Mouse (Mus musculus): ENCODE data around the gene Strn4.
A peak's percentile ranks its signal among the peaks of the same experiment; 100 is the strongest.

The Strn4 gene

DNA sequence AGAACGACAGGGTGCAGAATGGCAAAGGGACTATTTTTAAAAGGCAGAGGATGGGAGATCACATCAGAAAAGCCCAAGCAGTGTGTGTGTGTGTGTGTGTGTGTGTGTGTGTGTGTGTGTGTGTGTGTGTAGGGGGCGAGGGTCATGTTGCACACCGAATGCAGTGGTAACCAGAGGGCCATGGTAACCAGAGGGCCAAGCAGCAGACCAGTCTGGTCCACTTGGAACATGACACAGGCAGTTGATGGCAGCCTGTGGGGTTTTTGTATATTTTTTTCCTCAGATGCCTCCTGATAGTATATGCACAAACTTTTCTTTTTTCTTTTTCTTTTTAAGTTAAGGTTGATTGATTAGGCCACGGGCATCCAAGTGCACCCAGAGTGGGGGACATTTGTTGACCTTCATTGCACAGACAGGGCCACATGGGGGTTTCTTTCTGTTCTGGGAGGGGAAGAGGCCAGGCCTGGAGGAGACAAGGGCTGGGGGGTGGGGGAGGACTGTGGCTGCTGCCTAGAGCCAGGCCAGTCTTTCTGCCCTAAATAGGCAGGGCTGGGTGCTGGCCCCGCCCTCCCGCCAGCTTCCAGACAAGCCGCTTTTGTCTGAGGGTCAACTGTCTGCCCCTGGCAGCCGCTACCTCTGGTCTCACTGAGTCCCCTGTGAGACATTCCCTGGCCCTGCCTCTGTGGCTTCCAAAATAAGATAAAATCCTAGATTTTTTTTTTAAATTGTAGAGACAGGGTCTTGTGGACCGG is 64.3 kb downstream of the Strn4 start:
- peak; percentile 73 for DNase-seq

DNA sequence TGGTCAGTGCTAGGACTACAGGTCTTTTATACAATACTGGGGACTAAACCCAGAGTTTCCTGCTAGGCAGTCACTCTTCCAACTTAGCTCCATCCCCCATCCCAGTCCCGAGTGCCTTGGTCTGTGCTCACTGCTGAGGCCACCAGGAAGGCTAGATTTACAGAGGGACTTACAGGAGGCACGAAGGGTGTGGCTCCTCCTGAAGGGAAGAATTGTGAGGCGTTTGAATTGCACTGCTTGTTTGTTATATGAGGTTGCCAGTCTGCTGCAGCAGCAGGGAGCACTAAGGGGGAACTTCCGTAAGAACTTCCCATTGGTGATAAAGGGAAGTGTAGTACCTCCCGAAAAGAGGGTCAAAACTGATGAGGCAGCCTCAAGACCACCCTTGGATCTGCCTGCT is 64.9 kb downstream of the Strn4 start:
- no peak for DNase-seq

DNA sequence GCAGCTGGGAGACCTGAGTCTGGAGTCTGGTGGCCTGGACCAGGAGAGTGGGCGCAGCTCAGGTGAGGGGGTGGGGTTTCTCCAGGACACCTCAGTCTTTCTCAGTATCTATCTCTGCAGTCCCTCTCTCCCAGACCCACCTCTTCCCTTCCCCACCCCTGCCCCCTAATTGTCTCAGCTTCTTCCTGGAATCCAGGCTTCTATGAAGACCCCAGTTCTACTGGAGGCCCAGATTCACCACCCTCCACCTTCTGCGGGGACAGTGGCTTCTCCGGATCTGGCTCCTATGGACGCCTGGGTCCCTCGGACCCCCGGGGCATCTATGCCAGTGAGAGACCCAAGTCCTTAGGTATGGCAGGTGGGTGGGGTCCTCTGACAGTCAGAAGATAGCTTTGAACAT is 67.5 kb downstream of the Strn4 start:
- no peak for DNase-seq

DNA sequence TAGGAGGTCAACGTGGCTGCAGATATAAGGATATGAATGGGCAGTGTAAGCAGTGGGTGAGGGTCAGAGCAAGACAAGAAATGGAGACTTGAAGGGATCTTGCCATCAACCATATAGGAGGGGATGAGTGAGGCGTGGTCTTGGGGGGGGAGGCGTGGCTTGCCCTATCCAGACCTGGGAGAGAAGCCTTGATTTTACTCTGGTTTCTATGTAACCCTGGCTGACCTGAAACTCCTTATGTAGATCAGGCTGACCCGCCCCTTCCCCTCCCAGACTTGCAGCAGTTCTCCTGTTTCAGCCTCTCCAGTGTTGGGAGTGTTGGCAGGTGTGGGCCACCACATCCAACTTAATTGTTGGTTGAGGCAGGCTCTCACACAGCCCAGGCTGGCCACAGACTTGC is 68.6 kb downstream of the Strn4 start:
- DNase-seq, result no peak

DNA sequence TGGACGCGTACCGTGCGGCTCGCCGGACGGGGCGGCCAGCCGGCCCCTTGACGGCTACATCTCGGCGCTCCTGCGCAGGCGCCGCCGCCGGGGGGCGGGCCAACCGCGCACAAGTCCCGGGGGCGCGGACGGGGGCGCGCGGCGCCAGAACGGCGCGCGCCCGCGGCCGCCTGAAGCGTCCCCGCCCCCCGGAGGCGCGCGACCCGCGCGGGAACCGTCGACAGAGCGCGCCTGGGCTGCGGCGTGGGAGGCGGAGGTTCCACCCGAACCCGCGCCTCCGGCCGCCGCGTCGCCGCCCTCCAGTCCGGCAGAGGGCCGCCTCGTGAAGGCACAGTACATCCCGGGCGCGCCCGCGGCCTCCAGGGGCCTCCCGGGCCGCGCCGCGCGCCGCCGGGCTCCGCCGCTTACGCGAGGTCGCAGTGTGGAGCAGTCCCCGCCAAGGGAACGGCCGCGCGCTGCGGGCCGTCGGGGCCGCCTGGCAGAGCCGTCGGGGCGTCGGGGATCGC is 69.6 kb downstream of the Strn4 start:
- DNase-seq, result no peak

DNA sequence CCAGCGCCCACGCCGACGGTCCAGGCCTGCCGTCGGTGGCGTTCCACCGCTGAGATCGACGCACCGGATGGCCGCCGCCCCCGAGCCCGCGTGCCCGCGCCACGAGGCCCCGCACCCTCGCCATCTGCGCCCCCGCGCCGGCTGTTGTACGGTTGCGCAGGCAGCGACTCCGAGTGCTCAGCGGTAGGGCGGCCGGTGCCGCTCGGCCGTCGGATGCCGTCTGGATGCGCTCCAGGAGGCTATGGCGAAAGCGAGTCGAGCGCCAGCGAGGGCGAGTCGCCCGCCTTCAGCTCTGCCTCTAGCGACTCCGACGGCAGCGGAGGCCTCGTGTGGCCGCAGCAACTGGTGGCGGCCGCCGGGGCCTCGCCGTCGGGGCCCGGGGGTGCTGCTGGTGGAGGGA is 70.2 kb downstream of the Strn4 start:
- no peak for DNase-seq

Measured in kidney, postnatal 10 days (tissue).